Mouse (Mus musculus): ENCODE results near the gene 1810049J17Rik. TPM values are rescaled to one million over a fixed set of nuclear protein-coding genes. Genes with fewer than 3 reads are reported as not detected.

1810049J17Rik gene
- polyA plus RNA-seq, 1 experiment from 2014 or later = 0.99 TPM

DNA sequence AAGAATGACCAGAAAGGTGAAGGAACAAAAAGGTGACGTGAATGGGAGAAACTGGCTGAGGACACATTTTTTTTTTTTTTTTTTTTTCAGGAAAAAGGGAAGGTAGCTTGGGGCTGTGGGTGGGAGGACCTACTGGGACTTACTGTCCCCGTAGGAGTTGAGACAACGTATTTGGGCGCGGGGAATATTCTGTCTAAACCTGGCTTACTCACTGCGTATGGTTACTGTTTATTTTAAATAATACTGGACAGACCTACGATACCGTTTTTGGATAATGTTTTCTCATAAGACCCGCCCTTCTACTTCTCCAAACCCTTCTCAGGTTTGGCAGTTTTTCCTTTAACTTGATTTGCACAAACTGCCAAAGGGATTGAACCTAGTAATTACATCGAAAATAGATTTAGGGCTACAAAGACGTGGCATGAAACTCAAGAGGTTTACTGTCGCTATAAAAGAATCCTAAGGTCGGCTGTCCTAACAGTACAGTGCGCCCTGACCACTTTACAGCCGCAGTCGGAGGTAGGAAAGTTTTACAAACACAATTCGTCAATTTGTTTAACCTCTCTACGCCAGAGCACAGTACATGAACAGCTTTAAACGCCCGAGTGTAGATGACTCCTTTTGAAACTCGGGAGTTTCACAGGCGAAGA is 1.1 kb downstream of the 1810049J17Rik start:
- Histone ChIP-seq H3K4me3 (ENCODE audit: low read depth, low read length) (peak overlapping the region; percentile 100), H3K9ac (replicated peaks; ENCODE audit: low read depth, low read length) (peak overlapping the region; percentile 97), H3K27me3 (ENCODE audit: control insufficient read depth, insufficient read depth, low read length) (peaks cover 4% of the 10 kb centered on the region; the same call in 1 of the 2 replicates), H3K4me2 (ENCODE audit: low read depth, low read length) (peak overlapping the region; percentile 79), H3K27ac (ENCODE audit: low read depth, low read length) (peak overlapping the region; percentile 96), H3K4me1 (ENCODE audit: control insufficient read depth, insufficient read depth, low read length) (peaks cover 21% of the 10 kb centered on the region; the same call in 1 of the 2 replicates), H3K36me3 (ENCODE audit: control insufficient read depth, insufficient read depth, low read length) (no peaks in the 10 kb centered on the region), H3K9me3 (ENCODE audit: control insufficient read depth, low read length) (no peaks in the 10 kb centered on the region)
- 4% methylated on average over 22 of the region's 22 CpGs for WGBS
- ATAC-seq (ENCODE audit: low read depth) = no peak

DNA sequence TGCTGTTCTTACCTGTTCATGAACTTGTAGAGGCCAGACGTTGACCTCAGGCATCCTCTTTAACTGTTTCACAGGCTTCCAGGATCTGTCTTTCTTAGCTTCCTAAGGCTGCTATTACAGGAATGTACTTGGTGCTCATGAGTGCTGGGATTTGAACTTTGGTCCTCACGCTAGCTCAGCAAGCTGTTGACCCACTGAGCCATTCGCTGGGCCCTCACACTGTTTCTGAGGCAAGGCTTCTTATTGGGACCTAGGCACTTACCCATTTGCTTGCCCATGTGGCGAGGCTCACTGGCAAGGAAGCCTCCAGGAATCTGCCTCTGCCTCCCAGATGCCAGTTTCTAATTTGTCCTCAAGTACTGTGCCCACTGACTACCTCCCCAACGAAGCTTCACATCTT is 1.8 kb downstream of the 1810049J17Rik start:
- H3K9ac ChIP-seq (replicated peaks; ENCODE audit: low read depth, low read length) = no peak overlapping the region
- ATAC-seq (ENCODE audit: low read depth) = no peak
- H3K27ac ChIP-seq (ENCODE audit: low read depth, low read length) = no peak overlapping the region
- no peaks in the 10 kb centered on the region for H3K36me3 ChIP-seq (ENCODE audit: control insufficient read depth, insufficient read depth, low read length)
- H3K27me3 ChIP-seq (ENCODE audit: control insufficient read depth, insufficient read depth, low read length) = peaks cover 4% of the 10 kb centered on the region; the same call in 1 of the 2 replicates
- H3K9me3 ChIP-seq (ENCODE audit: control insufficient read depth, low read length) = no peaks in the 10 kb centered on the region
- H3K4me3 ChIP-seq (ENCODE audit: low read depth, low read length) = no peak overlapping the region
- no peak overlapping the region for H3K4me2 ChIP-seq (ENCODE audit: low read depth, low read length)
- 51% methylated on average over 5 of the region's 5 CpGs for WGBS
- H3K4me1 ChIP-seq (ENCODE audit: control insufficient read depth, insufficient read depth, low read length) = peaks cover 21% of the 10 kb centered on the region; the same call in 1 of the 2 replicates

- WGBS = 82% methylated on average over 8 of the region's 8 CpGs
- no peak for ATAC-seq (ENCODE audit: low read depth)
- Histone ChIP-seq H3K4me2 (ENCODE audit: low read depth, low read length) (no peak overlapping the region), H3K4me1 (ENCODE audit: control insufficient read depth, insufficient read depth, low read length) (peaks cover 10% of the 10 kb centered on the region; the same call in 1 of the 2 replicates), H3K27me3 (ENCODE audit: control insufficient read depth, insufficient read depth, low read length) (peaks cover 4% of the 10 kb centered on the region; the same call in 1 of the 2 replicates), H3K36me3 (ENCODE audit: control insufficient read depth, insufficient read depth, low read length) (no peaks in the 10 kb centered on the region), H3K9me3 (ENCODE audit: control insufficient read depth, low read length) (no peaks in the 10 kb centered on the region), H3K27ac (ENCODE audit: low read depth, low read length) (no peak overlapping the region), H3K9ac (replicated peaks; ENCODE audit: low read depth, low read length) (no peak overlapping the region), H3K4me3 (ENCODE audit: low read depth, low read length) (no peak overlapping the region)
Observed at GRCm38 (mm10) chr15:12318451-12318850, 3.2 kb downstream of the 1810049J17Rik start.

DNA sequence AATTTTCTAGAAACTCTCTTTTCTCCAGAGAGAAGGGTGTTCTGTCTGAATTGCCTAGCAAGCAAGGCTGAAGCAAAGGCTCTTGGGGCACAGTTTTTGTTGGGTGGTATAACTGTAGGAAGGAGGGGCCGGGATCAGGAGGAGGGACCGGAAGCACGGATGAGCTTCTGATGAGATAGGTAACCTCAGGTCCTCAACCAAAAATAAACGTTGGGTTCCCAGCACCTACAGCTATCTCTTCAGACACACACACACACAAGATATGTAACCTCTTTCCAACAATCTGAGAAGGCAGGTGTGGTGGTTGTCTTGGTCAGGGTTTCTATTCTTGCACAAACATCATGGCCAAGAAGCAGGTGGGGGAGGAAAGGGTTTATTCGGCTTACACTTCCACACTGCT is 4.4 kb downstream of the 1810049J17Rik start:
- Histone ChIP-seq H3K9me3 (ENCODE audit: control insufficient read depth, low read length) (no peaks in the 10 kb centered on the region), H3K9ac (replicated peaks; ENCODE audit: low read depth, low read length) (no peak overlapping the region), H3K27ac (ENCODE audit: low read depth, low read length) (no peak overlapping the region), H3K4me3 (ENCODE audit: low read depth, low read length) (no peak overlapping the region), H3K4me1 (ENCODE audit: control insufficient read depth, insufficient read depth, low read length) (no peaks in the 10 kb centered on the region; the same call in 1 of the 2 replicates), H3K4me2 (ENCODE audit: low read depth, low read length) (no peak overlapping the region), H3K36me3 (ENCODE audit: control insufficient read depth, insufficient read depth, low read length) (no peaks in the 10 kb centered on the region), H3K27me3 (ENCODE audit: control insufficient read depth, insufficient read depth, low read length) (peaks cover 4% of the 10 kb centered on the region; the same call in 1 of the 2 replicates)
- WGBS = 87% methylated on average over 5 of the region's 5 CpGs
- no peak for ATAC-seq (ENCODE audit: low read depth)

GRCm38 (mm10) chr15:12315996-12316395 is 5.7 kb downstream of the 1810049J17Rik start:
- no peak overlapping the region for H3K4me3 ChIP-seq (ENCODE audit: low read depth, low read length)
- no peak overlapping the region for H3K27ac ChIP-seq (ENCODE audit: low read depth, low read length)
- no peaks in the 10 kb centered on the region for H3K4me1 ChIP-seq (ENCODE audit: control insufficient read depth, insufficient read depth, low read length)
- no peak overlapping the region for H3K4me2 ChIP-seq (ENCODE audit: low read depth, low read length)
- no peak for ATAC-seq (ENCODE audit: low read depth)
- H3K36me3 ChIP-seq (ENCODE audit: control insufficient read depth, insufficient read depth, low read length) = no peaks in the 10 kb centered on the region
- 64% methylated on average over 2 of the region's 2 CpGs for WGBS
- no peak overlapping the region for H3K9ac ChIP-seq (replicated peaks; ENCODE audit: low read depth, low read length)
- H3K9me3 ChIP-seq (ENCODE audit: control insufficient read depth, low read length) = no peaks in the 10 kb centered on the region
- H3K27me3 ChIP-seq (ENCODE audit: control insufficient read depth, insufficient read depth, low read length) = no peaks in the 10 kb centered on the region

GRCm38 (mm10) chr15:12314584-12314983 is 7.1 kb downstream of the 1810049J17Rik start:
- H3K36me3 ChIP-seq (ENCODE audit: control insufficient read depth, insufficient read depth, low read length) = no peaks in the 10 kb centered on the region
- no peak overlapping the region for H3K4me3 ChIP-seq (ENCODE audit: low read depth, low read length)
- H3K4me2 ChIP-seq (ENCODE audit: low read depth, low read length) = no peak overlapping the region
- no peaks in the 10 kb centered on the region for H3K4me1 ChIP-seq (ENCODE audit: control insufficient read depth, insufficient read depth, low read length)
- 83% methylated on average over 5 of the region's 5 CpGs for WGBS
- ATAC-seq (ENCODE audit: low read depth) = no peak
- H3K9ac ChIP-seq (replicated peaks; ENCODE audit: low read depth, low read length) = no peak overlapping the region
- H3K27ac ChIP-seq (ENCODE audit: low read depth, low read length) = no peak overlapping the region
- no peaks in the 10 kb centered on the region for H3K9me3 ChIP-seq (ENCODE audit: control insufficient read depth, low read length)
- H3K27me3 ChIP-seq (ENCODE audit: control insufficient read depth, insufficient read depth, low read length) = no peaks in the 10 kb centered on the region

- Histone ChIP-seq H3K4me3 (ENCODE audit: low read depth, low read length) (no peak overlapping the region), H3K9ac (replicated peaks; ENCODE audit: low read depth, low read length) (no peak overlapping the region), H3K36me3 (ENCODE audit: control insufficient read depth, insufficient read depth, low read length) (no peaks in the 10 kb centered on the region), H3K4me1 (ENCODE audit: control insufficient read depth, insufficient read depth, low read length) (no peaks in the 10 kb centered on the region), H3K9me3 (ENCODE audit: control insufficient read depth, low read length) (no peaks in the 10 kb centered on the region), H3K27ac (ENCODE audit: low read depth, low read length) (no peak overlapping the region), H3K27me3 (ENCODE audit: control insufficient read depth, insufficient read depth, low read length) (no peaks in the 10 kb centered on the region), H3K4me2 (ENCODE audit: low read depth, low read length) (no peak overlapping the region)
- 34% methylated on average over 1 of the region's 1 CpGs for WGBS
- no peak for ATAC-seq (ENCODE audit: low read depth)
Observed at GRCm38 (mm10) chr15:12313255-12313654, 8.4 kb downstream of the 1810049J17Rik start.

GRCm38 (mm10) chr15:12311465-12311864 is 10.2 kb downstream of the 1810049J17Rik start:
- no peaks in the 10 kb centered on the region for H3K9me3 ChIP-seq (ENCODE audit: control insufficient read depth, low read length)
- 92% methylated on average over 7 of the region's 7 CpGs for WGBS
- no peak overlapping the region for H3K9ac ChIP-seq (replicated peaks; ENCODE audit: low read depth, low read length)
- H3K4me1 ChIP-seq (ENCODE audit: control insufficient read depth, insufficient read depth, low read length) = no peaks in the 10 kb centered on the region
- H3K4me2 ChIP-seq (ENCODE audit: low read depth, low read length) = no peak overlapping the region
- H3K27ac ChIP-seq (ENCODE audit: low read depth, low read length) = no peak overlapping the region
- no peaks in the 10 kb centered on the region for H3K36me3 ChIP-seq (ENCODE audit: control insufficient read depth, insufficient read depth, low read length)
- no peak overlapping the region for H3K4me3 ChIP-seq (ENCODE audit: low read depth, low read length)
- H3K27me3 ChIP-seq (ENCODE audit: control insufficient read depth, insufficient read depth, low read length) = no peaks in the 10 kb centered on the region
- no peak for ATAC-seq (ENCODE audit: low read depth)

DNA sequence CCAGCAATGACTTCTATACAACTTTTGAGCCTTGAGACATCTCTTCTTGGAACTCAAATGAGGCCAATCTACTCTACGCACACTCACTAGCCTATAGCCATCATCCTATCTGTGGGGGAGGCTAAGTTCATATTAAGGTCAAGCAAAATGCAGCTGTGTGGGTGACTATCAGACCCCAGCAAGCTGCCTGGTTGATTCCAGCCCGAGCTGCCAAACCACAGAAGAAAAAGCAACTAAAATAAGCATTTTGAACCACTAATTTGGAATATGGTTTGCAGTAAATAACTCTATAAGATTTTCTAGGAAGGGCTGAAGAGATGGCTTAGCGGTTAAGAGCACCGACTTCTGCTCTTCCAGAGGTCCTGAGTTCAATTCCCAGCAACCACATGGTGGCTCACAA is 11.0 kb downstream of the 1810049J17Rik start:
- WGBS = 78% methylated on average over 4 of the region's 4 CpGs
- Histone ChIP-seq H3K4me1 (ENCODE audit: control insufficient read depth, insufficient read depth, low read length) (no peaks in the 10 kb centered on the region), H3K4me3 (ENCODE audit: low read depth, low read length) (no peak overlapping the region), H3K36me3 (ENCODE audit: control insufficient read depth, insufficient read depth, low read length) (no peaks in the 10 kb centered on the region), H3K4me2 (ENCODE audit: low read depth, low read length) (no peak overlapping the region), H3K9ac (replicated peaks; ENCODE audit: low read depth, low read length) (no peak overlapping the region), H3K9me3 (ENCODE audit: control insufficient read depth, low read length) (no peaks in the 10 kb centered on the region), H3K27me3 (ENCODE audit: control insufficient read depth, insufficient read depth, low read length) (no peaks in the 10 kb centered on the region), H3K27ac (ENCODE audit: low read depth, low read length) (no peak overlapping the region)
- ATAC-seq (ENCODE audit: low read depth) = no peak

Measured in neural tube, embryonic 14.5 days (tissue).